Mouse (Mus musculus) embryonic fibroblast, embryonic 13.5 days (primary cell): ENCODE measurements at regions not wholly inside any gene's neighbourhood (a gene's known extent, or its start where the extent isn't known, plus 50 kb on each side); places are given as distances from the start of the nearest gene placed in this dataset.

ENCODE experiments used
- H3K27ac ChIP-seq: 2 replicates; pipeline ENCODE4 v1.5.1; 2012; ENCODE audit warnings: low read length, control low read depth, inconsistent platforms; ENCODE audit not compliant: insufficient read depth
- H3K4me1 ChIP-seq: 2 replicates; pipeline ENCODE4 v1.6.1; 2011; ENCODE audit warnings: low read length; ENCODE audit not compliant: control insufficient read depth, insufficient read depth
- H3K4me3 ChIP-seq: 2 replicates; pipeline ENCODE4 v1.5.1; 2011; ENCODE audit warnings: mild to moderate bottlenecking, control low read depth, low read length; ENCODE audit not compliant: insufficient read depth
- CTCF ChIP-seq: IDR thresholded peaks from 2 replicates; pipeline ENCODE4 v1.5.1; 2011; ENCODE audit warnings: mild to moderate bottlenecking, control low read depth, low read length, moderate library complexity, borderline replicate concordance; ENCODE audit not compliant: insufficient read depth
- POLR2A ChIP-seq: IDR thresholded peaks from 2 replicates; pipeline ENCODE4 v1.6.1; 2011; ENCODE audit warnings: low read depth, mild to moderate bottlenecking, control low read depth, low read length, moderate library complexity

DNA sequence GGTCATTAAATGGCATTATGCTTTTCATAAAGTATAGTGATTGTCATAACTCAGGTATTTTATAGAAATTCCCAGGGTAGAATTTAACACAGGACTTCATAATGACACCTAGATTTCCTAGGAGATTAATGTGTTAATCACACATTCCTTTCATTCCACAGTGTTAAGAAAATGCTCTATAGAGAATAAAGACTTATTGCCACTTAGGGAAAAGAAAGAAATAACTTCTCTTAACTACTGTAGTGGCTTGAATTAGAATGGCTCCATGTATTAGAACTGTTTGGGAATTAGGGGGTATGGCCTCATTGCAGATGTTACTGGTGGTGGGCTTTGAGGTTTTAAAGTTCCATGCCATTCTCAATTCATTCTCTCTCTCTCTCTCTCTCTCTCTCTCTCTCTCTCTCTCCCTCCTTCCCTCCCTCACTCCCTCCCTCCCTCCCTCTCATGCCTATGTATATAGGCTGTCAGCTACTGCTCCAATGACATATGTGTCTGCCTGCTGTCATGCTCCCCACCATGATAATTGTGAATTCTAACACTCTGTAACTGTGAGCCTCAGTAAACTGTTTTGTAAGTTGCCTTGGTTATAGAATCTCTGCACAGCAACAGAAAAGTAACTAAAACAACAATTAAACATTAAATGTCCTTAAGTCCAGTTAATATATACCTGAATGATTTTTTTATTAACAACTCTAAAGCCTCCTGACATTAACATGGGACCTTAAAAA is 425.1 kb upstream of the Depdc1a start:
- Histone ChIP-seq H3K27ac (no peak overlapping the region), H3K4me3 (no peak overlapping the region), H3K4me1 (no peaks in the 10 kb centered on the region; the same call in 1 of the 2 replicates)
- TF ChIP-seq CTCF (no peak), POLR2A (no peak)

DNA sequence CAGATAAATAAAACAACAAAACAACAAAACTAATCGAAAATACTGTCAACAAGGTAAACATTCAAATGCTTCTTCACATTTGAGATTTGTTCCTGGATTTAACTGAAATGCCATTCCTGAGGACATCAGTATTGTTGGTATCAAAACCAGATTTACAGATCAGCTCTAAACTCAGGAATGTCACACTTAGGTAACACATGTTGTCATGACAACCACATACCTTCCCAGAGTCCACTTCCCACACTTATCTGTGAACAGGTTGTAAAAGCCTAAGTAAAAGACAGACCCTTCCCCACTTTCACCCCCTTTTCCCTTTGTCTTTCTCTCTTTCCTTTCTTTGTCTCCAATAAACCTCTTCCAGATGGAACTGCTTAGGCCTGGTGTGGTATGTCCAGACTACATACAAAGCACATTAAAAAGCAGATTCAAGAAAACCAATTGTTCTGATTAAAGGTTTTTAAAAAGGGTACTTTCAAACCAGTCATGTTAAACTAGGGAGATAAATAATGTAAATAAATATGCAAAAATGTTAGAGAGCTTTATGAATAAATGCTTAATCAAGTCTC is 438.2 kb upstream of the Depdc1a start:
- no peak overlapping the region for H3K27ac ChIP-seq
- TF ChIP-seq CTCF (no peak), POLR2A (no peak)
- H3K4me3 ChIP-seq: no peak overlapping the region
- no peaks in the 10 kb centered on the region for H3K4me1 ChIP-seq

DNA sequence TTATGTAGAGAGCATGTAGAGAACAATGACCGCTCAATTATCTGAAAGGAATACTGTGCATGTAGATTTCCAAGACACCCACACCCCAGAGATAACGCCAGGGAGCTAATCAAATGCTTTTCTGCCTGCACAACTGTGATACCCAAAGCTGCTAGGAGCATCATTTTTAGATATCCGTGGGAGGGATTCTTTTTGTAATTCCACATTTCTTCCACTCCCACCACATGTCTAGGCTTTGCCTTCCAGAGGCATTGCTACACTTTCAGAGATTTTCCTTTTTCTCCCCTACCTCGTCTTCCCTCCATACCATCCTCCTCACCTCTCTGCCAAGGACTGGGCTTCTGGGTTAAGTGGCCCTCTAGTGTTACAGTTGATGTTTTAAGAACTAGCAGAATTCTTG is 460.4 kb upstream of the Depdc1a start:
- Histone ChIP-seq H3K4me3 (no peak overlapping the region), H3K4me1 (peaks cover 7% of the 10 kb centered on the region; the same call in 1 of the 2 replicates), H3K27ac (no peak overlapping the region)
- TF ChIP-seq POLR2A (no peak), CTCF (no peak)

DNA sequence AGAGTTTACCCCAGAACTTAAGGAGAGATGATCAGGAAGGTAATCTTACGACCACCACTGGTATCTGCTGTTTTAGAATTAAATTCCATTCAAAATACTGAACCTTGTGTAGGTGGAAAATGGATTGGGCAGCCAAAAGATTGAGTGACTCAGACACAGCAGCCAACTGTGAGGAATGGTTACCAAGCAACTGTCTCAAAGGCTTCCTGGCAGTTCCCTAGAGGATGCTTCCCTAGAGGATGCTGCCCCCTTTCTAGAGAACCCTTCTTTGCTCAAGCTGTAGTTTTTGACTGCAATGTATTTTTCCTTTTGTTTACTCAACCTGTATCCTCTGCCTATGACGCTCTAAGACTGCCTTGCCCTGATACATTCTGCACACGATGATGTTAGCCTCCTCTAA is 463.7 kb upstream of the Depdc1a start:
- H3K27ac ChIP-seq: peak overlapping the region; percentile 95; the same call in 1 of the 2 replicates
- H3K4me3 ChIP-seq: no peak overlapping the region
- TF ChIP-seq POLR2A: no peak
- no peak for TF ChIP-seq CTCF
- peaks cover 7% of the 10 kb centered on the region; the same call in 1 of the 2 replicates for H3K4me1 ChIP-seq

DNA sequence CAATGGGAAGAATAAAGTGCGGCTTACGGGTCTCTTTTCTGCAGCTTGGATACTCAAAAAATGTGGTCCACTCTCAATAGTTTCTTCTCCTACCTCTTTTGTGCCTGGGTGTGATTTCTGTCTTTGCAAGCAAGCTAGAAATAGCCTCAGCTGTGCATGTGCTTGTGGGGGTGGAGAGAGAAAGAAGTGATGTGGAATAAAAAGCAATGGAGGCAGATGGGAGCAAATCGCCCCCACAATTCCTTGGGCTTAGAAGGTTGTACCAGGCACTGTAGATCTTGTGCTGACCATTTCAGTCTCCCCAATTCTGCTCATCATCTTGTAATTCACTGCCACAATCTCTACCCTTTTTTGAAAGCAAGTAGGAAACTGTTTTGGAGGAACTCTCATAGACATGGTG is 464.6 kb upstream of the Depdc1a start:
- Histone ChIP-seq H3K27ac (peak overlapping the region; percentile 95), H3K4me1 (peaks cover 7% of the 10 kb centered on the region; the same call in 1 of the 2 replicates), H3K4me3 (no peak overlapping the region)
- TF ChIP-seq CTCF: no peak
- TF ChIP-seq POLR2A: no peak

DNA sequence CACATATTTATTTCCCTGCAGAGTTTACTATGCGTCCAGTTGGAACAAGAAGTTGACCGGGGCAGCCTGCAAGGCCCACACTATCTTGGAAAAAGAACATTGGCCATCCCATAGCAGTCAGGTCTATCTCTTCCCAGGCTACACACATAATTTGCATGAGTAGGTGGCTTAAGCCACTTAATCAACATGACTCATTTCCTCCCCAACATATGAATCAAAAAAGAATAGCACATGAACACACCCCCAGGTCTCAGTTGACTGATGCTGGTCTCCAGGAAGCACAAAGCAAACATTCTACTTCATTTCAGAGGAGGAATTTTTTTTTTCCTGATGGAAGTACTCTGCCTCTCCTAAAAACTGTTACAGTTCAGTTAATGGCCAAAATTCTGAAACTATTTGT is 465.3 kb upstream of the Depdc1a start:
- TF ChIP-seq POLR2A (no peak), CTCF (no peak)

DNA sequence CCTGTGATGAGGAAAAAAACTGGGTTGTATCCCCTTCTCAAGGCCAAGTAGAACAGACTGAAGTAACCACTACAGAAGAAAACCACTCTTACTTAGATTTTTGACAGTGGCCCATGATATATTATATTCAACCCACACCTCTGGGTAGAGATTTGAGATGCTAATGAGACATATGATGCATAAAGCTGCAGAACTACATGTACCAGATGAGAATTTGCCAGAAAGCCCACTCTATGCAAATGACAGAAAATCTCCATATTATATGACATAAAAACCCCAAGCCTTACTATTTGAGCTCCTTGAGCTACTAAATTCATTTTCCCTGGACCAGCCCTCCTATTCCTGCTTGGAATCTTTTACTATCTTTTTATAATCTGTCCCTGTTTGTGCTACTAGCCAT is 458.4 kb upstream of the Lrrc7 start:
- H3K4me1 ChIP-seq: no peaks in the 10 kb centered on the region
- no peak overlapping the region for H3K27ac ChIP-seq
- no peak for TF ChIP-seq POLR2A
- TF ChIP-seq CTCF: no peak
- no peak overlapping the region for H3K4me3 ChIP-seq

More for the DNA sequence above, 465.3 kb upstream of the Depdc1a start:
- no peak overlapping the region for H3K4me3 ChIP-seq
- H3K27ac ChIP-seq: no peak overlapping the region
- H3K4me1 ChIP-seq: peaks cover 7% of the 10 kb centered on the region; the same call in 1 of the 2 replicates

DNA sequence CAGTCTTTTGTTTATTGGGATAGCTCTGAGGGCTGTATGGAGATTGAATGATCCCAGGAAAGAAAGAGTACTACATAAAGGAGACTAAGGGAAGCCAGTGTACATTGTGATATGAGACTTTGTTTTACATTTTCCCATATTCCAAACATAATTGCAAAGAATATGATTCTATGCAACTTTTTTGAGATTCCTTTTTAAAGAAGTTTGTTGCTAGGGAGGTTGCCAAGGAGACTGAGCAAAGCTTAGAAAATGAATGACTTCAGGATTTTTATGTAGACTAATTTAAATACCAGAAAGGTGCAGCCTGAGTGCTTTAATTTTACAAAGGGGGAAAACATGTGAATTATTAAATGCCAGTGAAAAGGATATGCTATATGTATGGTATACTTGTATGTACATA is 455.2 kb upstream of the Lrrc7 start:
- Histone ChIP-seq H3K4me3 (no peak overlapping the region), H3K4me1 (no peaks in the 10 kb centered on the region), H3K27ac (no peak overlapping the region)
- TF ChIP-seq CTCF (no peak), POLR2A (no peak)

DNA sequence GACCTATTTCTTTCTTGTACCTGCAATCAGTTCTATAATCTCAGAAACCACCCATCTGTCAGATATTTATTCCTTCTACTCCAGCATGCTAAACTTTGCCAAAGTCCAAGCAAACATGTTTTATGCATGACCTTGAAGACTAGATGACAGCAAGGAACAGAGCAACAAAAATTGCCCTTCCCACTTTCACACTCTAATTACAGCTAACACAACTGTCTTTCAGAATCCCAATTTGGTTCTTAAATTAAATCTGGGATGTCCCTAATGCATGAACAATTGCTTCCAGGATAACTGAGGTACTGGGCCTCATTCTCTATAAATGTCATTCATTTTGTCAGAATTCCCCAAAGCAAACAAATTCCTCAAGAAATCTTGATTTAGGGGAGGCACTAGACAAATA is 454.4 kb upstream of the Lrrc7 start:
- no peak overlapping the region for H3K4me3 ChIP-seq
- H3K27ac ChIP-seq: no peak overlapping the region
- TF ChIP-seq POLR2A: no peak
- TF ChIP-seq CTCF: no peak
- H3K4me1 ChIP-seq: no peaks in the 10 kb centered on the region

DNA sequence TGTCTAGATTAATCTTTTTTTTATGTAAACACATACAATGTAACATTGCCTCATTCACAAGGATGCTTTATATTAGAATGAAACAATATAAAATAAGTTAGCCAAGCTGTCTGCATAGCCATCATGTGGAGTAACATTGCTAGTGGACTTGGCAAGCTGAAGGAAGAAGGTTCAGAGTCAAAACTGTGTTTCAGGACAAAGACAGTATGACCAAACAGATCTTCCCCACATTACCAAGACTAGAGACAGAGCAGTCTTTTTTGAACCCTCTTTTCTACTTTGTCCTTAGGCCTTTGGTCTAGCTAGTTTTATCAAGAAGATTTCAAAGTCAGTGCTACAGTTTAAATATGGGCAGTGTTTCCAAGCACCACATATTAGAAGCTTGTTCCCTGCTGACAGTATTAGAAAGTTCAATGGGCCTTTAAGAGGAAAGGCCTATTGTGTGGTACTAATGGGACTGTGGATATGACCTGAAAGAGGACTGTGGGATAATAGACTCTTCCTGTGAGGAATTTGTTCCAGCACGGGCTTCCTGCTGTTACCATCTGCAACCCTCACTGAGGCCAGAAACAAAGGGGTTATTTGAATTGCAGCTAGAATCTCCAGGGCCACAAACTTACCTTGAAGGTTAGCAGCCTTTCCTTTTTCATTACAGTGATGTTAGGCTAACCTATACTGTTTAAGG is 449.1 kb upstream of the Lrrc7 start:
- Histone ChIP-seq H3K4me1 (no peaks in the 10 kb centered on the region), H3K27ac (no peak overlapping the region), H3K4me3 (no peak overlapping the region)
- TF ChIP-seq POLR2A: no peak
- TF ChIP-seq CTCF: no peak
